Mouse (Mus musculus): ENCODE measurements around the gene Gm42906. TPM values are rescaled to one million over a fixed set of nuclear protein-coding genes. Genes with fewer than 3 reads are reported as not detected.
A peak's percentile ranks its signal among the peaks of the same experiment; 100 is the strongest.

The Gm42906 gene
- total RNA-seq, 2 experiments from 2014 or later = not detected

DNA sequence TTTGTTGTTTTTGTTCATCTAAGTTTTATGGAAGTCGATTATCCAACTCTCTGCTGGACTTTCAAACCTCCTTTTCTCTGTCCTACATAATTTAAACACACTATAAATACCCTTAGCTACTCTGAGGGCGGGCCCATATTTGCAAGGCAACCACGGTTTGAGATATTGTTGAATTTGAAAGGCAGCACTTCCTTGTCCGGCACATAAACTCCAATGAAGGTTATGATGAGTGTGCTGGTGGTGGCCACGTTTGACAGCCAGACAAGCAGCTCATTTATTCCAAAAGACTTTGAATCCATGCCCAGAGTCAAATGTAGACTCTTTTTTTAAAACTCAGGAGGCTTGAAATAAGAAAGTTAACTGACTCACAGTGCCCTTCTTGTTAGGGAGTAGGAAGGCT is 33.3 kb downstream of the Gm42906 start:
- DNase-seq (ENCODE audit: low spot score in 2 of 2) = no peak

DNA sequence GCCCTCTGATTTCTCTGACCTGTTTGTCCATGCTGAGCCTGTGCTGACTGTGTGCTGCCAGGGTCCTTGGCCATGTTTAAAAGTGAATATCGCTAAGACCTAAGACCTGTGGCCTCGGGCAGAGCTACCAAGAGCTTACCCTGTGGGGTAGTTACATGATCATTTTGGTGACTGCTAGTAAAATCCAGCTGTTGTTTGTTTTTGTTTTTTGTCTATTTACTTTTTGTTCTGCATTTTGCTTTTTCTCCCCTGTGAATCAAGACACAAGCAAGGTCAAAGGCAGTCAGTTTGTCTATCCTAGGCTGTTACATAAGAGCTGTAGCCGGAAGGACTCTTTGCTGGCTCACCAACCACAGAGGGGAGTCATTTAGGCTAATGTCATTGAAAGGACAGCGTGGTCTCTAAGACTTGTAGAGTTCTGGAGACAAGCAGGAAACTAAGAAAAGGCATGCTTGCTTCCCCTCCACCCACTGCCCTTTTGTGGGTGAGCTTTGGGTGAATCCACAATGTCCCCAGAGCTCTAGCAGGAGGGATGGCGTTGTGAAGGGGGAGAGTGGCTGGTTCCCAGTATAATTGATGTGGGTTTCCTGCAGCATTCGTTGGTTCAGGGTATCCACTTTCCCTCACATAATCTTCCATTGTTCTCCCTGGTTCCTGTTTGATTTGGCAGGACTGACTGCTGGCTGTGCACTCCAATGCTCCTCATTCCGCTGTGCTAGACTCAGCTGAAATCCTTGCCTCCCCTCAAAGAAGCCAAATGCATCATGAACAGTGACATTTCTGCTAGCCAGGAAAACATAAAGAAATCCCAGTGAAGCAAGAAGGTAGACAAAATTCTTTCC is 33.9 kb downstream of the Gm42906 start:
- DNase-seq (ENCODE audit: low spot score in 2 of 2) = no peak

DNA sequence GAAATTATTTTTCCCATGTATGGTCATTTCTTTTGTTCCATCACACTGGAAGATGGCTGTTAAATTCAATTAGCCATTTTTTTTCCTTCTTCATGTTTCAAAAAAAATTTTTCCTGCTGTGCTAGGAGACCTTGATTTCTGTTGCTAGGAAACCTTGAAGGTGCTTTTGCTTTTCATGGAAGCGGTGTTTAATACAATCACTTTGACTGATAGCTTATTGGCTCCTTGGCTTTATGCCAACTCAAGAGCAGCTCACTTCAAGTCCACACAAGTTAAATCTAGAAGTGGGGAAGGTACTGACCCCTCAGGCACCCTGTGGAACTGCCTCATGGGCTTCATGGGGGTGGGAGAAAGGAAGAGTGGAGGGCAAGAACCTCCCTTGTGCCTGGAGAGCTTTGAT is 38.1 kb downstream of the Gm42906 start:
- no peak for DNase-seq (ENCODE audit: low spot score in 2 of 2)

DNA sequence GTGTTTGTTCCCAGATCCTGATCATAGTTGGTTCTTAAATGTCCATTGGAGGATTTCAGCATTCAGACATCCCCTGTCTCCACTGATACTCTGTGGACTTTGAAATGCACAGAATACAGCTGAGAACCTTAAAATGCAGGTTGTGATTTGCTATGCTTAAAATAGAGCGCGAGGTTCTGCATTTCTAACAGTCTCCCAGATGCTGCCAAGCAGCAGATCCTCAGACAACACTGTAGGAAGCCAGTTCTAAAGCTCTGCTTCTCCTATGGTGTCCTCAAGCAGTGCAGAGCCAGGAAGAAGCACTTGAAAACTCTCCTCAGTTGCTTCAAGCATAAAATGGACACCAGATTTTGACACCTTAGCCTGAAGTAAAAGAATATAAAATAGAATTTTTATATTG is 48.1 kb downstream of the Gm42906 start:
- no peak for DNase-seq (ENCODE audit: low spot score in 2 of 2)

DNA sequence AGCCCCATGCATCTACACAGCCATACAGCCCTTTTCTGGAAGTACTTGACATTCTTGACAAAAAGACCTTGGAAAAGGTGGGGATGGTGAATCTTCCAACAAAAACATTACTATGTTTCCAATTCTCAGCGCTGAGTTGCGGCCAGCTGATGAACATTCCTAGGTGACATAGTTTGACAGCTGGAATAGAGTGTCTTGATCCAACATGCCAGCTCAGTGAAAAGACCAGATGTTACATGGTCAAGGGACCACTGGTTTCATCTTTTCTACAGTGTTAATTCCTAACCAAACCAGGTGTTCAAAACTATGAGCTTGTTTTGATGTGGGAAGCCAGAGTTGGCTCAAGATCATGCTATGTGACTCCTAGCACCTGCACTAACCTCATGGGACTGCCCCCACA is 48.8 kb downstream of the Gm42906 start:
- DNase-seq (ENCODE audit: low spot score in 2 of 2) = no peak

DNA sequence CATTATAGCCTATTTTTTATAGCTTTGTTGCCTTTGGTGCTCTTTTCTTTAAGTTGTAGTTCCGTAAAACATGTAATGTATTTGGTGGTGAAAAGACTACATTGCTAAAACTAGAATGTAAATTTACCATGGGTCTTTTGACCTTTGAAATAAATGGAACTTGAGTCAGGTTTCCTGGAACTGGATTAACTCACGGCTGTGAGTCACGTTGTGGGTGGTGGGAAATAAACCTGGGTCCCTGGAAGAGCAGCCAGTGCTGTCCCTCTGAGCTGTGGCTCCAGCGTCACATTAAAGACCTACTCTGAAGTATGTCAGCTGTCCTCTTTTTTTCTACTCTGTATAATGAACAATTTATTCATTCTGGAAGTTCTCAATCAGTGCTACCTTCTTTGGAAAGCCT is 51.0 kb downstream of the Gm42906 start:
- DNase-seq (ENCODE audit: low spot score in 2 of 2) = no peak

DNA sequence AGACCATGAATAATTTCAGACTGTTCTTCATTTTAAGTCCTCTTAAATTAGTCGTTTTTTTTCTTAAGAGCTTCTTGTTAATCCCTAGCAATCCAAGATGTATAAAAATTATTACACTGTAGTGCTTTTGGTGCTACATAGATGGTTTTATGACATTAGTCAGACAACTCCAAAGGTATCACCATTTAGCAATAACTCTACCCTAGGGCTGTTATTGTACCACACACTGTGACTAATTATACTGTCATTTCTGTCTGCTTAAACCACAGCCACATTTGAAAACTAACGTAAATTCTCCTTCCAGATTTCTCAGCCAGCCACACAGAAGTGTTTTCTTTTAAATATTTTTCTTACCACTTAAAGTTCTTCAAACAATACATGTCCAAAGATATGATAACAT is 53.1 kb downstream of the Gm42906 start:
- no peak for DNase-seq (ENCODE audit: low spot score in 2 of 2)

DNA sequence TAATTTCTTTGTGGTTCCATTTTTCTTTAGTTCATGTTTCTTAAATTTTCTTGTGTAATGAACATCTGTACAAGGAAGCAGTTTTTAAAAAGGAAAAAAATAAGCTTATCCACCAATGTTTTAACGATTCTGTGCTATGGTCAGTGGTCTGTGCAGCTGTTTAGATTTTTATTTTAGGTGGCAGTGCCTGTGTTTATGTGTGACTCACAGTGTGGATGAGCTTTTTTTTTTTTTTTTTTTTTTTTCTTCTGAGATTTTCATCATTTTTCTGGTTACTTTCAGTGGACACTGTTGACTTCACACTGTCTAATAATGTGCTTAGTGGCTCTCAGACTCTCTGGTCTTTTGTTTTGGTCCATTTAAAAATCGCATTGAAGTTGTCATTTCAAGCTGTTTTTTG is 56.8 kb downstream of the Gm42906 start:
- no peak for DNase-seq (ENCODE audit: low spot score in 2 of 2)

DNA sequence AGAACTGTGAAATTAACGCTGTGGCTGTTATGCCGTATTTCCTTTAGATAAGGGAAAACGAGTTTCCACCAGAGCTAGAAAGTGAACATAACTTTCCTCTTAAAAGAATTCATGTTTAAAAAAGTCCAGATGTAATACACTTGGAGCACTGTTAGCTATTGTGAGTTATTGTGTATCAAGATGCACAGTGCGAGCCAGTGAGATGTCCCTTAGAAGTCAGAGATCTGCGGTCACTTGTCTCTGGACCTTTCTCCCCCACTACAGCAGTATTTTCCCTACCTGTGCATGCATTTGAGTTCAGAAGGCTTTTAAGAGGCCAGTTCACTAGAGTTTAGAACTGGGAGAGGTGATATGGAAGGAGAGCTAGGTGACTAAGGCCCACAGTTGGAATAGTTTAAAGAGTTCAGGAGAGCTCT is 58.6 kb downstream of the Gm42906 start:
- peak in 1 of 2 experiments; percentile 11 for DNase-seq (ENCODE audit: low spot score in 2 of 2)

DNA sequence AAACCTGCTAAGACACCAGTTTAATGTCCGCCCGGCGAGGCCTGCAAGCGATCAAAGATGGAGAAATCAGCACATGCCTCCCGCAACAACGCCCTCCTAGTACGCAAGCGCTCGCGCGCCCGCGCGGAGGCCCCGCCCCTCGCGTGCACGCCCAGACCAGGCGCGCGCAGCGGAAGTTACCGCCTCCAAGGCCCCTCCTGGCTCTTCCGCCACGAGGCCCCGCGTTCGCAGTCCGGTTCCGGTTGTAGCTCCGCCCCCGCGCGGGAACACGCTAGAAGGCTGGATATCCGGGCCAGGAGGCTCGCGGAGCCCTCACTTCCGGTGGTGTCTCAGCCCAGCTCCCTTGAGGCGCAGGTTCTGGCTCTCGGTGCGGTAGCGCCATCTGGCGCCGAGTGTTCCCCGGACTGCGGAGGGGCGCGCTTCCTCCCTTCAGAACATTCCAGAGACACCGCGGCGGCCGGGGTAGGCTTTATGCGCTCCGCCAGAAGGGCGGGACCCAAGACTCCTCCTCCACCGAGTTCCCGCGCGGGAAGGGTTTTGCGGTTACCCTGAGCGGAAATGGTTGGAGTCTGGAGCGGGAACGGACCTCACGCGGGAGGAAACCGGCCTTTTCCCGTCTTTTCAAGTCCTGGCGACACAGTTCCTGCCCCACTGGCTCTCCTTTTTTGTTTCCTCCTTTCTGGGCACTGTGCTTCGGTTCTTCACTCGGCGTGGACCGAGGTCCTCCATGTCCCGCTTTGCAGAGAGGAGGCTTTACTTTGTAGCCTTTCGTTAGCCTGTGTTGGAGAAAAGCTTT is 59.4 kb downstream of the Gm42906 start:
- DNase-seq (ENCODE audit: low spot score in 2 of 2) = peak; percentile 99 to 100

DNA sequence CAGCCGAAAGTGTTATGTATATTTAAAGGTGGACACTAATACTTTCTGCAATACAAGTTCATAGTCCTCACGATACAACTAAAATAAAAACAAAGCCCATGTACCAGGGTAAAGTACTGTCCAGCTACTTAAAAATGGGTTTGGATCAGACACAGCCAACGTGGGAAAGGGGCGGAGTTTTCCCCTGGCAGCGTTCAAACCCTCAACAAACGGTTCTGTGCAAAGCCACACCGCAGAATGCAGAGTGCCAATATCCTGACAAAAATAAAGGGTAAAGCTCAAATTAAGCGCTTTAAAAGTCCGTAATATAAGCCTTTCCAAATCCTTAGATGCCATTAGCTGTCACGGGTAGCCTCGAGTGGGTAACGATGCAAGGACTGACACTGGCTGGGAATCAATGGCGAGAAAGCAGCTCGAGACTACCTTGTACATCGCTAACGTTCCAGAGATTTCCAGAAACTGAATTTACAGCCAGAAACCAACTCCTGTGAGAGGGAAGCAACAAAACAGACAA is 60.0 kb downstream of the Gm42906 start:
- no peak for DNase-seq (ENCODE audit: low spot score in 2 of 2)

DNA sequence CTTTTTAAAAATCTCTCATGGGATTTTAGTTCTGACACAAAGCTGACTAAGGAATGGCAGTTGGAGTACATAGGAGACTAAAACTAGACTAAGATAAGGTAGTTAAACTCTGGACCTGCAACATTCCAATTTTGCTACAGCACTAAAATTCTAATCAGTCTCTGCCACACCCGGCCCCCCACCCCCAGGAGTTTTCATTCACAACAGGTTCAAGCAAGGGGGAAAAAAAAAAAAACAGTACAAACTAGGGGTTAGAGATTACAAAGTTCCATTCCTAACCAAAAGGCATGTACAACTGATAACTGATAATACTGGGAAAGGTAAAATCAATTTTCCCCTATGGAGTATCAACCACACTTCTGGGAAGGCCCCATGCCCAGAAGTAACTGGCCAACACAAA is 60.6 kb downstream of the Gm42906 start:
- no peak for DNase-seq (ENCODE audit: low spot score in 2 of 2)

DNA sequence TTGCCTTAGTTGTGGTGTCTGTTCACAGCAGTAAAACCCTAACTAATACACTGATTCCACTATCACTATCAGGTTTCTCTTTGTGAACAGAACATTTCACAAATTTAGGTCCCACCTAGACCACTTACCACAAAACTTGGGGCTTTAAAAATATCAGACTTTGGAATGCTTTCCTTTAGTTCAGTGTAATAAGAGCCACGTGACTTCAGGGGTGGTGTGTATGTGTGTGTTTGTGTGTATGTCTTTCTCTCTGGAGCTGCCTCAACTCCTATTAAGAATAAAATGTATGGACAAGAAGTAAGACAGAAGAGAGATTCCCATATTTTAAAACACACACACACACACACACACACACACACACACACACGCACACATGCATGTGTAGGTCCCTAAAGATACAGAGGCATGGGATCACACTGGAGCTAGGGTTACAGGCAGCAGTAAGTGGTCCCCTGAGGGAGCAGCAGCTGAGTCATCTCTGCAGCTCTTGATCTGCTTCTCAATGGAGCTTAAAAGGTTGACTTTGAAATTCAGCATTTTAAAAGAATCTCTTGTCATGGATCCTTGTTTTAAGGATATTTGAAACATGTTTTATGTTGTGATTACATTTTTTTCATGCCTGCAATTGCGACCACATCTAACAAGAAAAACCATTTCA is 64.5 kb downstream of the Gm42906 start:
- DNase-seq (ENCODE audit: low spot score in 2 of 2) = no peak

DNA sequence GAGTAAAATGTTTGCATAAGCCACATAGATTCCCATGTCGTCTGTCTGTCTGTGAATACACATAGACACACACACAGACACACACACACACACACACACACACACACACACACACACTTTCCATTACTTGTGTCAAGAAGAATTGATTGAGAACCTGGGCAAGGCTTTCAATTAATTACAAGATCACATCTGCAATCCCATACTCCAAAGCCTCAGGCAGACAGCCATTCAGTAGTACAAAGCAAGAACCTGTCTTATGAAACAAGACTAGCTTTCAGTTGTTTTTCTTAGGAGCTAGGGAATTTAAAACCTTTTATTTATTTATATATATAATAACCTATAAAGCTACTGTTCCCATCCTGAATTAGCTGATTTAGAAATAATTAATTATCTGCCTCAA is 78.3 kb downstream of the Gm42906 start:
- no peak for DNase-seq (ENCODE audit: low spot score in 2 of 2)

DNA sequence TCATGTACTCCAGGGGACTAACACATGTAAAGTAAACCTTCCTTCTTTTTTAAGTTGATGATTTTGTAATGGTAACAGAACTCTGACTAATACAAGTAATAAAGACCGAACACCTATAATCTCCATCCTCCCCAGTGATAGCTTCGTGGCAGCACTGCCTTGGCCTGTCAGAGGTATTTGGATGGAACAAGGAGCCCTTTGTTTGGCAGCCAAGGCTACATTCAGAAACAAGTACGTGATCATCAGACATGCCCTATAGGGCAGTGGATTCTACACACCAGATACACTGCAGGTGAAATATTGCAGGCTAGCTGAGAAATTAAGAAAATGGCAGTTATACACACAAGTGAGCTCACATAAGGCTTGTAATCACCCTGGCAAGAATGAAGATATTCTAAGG is 79.5 kb downstream of the Gm42906 start:
- no peak for DNase-seq (ENCODE audit: low spot score in 2 of 2)

DNA sequence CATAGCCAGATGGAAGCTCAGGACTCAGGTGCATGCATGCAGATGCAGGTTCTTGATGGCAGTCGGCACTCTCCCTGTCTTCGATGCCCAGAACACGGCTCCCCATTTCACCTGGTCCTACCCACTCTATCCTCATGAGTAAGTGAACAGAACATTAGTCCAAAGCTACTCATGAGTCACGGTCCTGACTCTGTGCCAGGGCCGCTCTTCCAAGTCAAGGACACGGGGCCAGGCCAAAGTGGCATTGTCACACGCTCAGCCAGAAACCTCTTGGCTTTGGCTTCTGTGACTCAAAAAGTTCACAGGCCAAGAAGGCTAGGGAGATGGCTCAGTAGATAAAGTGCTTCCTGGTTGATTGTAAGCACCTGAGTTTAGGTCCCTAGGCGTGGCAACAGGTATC is 81.3 kb downstream of the Gm42906 start:
- DNase-seq (ENCODE audit: low spot score in 2 of 2) = no peak

DNA sequence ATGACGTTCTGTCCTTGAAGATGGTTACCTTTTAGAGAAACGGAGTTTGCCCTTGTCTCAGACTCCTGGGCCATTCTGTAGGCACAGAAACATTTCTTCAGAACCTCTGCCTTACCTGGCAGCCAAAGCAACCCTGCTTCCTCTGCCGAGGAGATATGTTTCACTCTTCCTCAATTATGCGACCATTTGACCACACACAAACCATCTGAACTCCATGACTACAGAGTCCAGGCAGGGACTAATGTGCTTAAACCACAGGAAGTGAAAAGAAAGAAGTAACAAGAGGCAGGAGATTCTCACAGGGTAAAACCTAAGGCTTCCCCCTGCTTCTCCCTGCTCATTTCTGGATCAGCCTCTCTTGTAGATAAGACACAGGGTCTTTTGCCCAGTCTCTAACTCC is 83.2 kb downstream of the Gm42906 start:
- no peak for DNase-seq (ENCODE audit: low spot score in 2 of 2)

DNA sequence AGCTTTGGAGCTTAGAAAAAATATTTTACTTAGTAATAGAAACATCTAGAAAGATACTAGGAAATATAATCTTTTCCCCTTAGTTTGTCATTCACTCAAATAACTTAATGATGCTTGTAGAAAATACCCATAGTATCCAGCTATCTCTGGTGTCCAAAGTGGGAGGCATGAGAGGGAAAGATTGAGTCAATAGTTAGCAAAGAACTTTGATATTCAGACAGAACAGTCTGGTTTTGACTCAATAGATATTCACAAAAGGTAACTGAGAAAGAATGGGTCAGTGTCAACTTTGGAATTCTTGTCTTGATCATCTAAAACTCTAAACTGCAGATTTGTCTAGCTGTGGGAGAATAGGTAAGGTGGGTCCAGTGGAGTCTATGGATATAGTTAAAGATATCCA is 94.3 kb downstream of the Gm42906 start:
- DNase-seq (ENCODE audit: low spot score in 2 of 2) = no peak

DNA sequence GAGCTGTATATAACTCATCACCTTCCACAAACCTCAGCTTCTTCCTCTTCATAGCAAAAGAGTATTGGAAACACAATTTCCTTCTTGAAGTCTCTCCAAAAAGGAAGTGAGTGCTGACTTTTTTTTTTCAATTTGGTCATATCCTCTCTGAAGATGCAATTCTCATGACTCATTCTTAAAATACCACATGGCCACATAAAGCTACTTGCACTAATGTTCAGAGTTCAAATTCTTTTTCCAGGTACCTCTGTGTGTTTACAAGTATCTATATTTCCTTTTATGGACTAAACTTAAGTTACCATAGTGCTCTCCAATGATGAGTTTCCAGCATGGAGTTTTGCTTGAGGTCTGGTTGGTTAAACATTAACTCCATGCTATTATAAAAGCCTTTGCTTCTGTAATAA is 94.8 kb downstream of the Gm42906 start:
- DNase-seq (ENCODE audit: low spot score in 2 of 2) = no peak

DNA sequence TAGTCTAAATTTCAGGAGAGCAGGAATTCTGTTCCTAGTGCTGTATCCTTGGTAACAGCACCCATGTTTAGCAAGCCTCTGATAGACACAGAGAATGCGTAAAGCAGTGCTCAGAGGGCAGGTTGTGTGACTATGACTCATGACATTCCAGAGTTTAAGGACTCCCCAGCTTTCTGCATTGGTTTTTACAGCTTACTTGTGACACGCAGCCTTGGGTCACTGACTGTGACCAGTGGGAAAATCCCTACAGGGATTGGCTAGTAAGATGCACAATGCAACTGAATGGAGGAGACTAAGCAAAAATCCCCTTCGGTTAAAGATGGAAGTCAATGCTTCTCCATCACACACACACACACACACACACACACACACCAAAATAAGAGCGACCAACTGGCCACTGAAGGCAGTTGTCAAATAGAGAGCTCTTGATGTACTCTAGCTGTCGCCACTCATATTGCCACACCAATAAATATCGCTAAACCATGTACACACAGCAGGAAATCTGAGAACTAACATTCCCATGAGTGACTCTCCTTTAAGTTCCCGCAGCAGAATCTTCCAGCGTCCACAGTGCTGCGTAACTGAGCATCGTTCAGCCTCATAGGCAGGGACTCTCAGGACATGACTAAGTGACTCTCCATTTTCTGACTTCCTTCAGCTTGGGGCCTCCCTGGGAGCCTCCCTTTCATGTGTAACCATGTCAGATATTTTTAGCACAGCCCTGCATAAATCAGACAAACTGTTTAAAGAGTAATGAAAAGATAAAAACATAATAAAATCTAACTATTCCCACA is 112.0 kb downstream of the Gm42906 start:
- peak in 1 of 2 experiments; percentile 28 for DNase-seq (ENCODE audit: low spot score in 2 of 2)

DNA sequence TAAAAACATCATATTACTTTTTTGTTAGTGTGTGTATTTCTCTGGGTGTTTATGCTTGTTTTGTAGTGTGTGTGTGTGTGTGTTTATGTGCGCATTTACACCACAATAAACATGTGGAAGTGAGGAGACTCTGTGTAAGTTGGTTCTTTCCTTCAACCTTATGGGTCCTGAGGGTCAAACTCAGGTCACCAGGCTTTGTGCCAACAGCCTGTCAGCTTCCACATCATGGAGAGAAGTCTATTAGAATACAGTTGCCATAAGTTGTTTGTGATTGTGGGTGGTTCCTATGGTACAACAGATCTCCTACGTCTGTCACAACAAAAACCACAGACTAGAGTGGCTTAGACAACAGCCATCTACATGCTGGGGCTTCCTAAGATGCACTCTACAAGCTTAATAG is 127.7 kb downstream of the Gm42906 start:
- no peak for DNase-seq (ENCODE audit: low spot score in 2 of 2)
